Mouse (Mus musculus) heart, embryonic 15.5 days (tissue): ENCODE data around the gene Dag1. TPM values are rescaled to one million over a fixed set of nuclear protein-coding genes. Genes with fewer than 3 reads are reported as not detected.

ENCODE experiments used
- ATAC-seq: fragments of 200-750 bp; cut with Nextera tagmentation; replicated peaks from 2 replicates; pipeline ENCODE4 v1.8.0; 2017; ENCODE audit warnings: low read depth, moderate TSS enrichment; ENCODE audit not compliant: insufficient number of reproducible peaks, insufficient read depth, low FRiP score
- H3K27ac ChIP-seq: fragments of 300-500 bp; sonication (generic); 2 replicates; pipeline ENCODE4 v1.5.1; 2015; ENCODE audit warnings: mild to moderate bottlenecking, inconsistent platforms
- H3K27me3 ChIP-seq: fragments of 300-500 bp; sonication (generic); 2 replicates; pipeline ENCODE4 v1.6.1; 2015; ENCODE audit warnings: inconsistent platforms
- H3K36me3 ChIP-seq: fragments of 300-500 bp; sonication (generic); 2 replicates; pipeline ENCODE4 v1.6.1; 2015; ENCODE audit warnings: mild to moderate bottlenecking, inconsistent platforms
- H3K4me1 ChIP-seq: fragments of 300-500 bp; sonication (generic); replicated peaks from 2 replicates; pipeline ENCODE4 v1.6.1; 2015; ENCODE audit warnings: inconsistent platforms
- H3K4me2 ChIP-seq: fragments of 300-500 bp; sonication (generic); 2 replicates; pipeline ENCODE4 v1.6.1; 2015; ENCODE audit warnings: inconsistent platforms, mild to moderate bottlenecking, moderate library complexity
- H3K4me3 ChIP-seq: fragments of 300-500 bp; sonication (generic); 2 replicates; pipeline ENCODE4 v1.5.1; 2015; ENCODE audit warnings: mild to moderate bottlenecking, inconsistent platforms
- H3K9ac ChIP-seq: fragments of 300-500 bp; sonication (generic); 2 replicates; pipeline ENCODE4 v1.6.1; 2015; ENCODE audit warnings: mild to moderate bottlenecking, inconsistent platforms
- H3K9me3 ChIP-seq: fragments of 300-500 bp; sonication (generic); replicated peaks from 2 replicates; pipeline ENCODE4 v1.6.1; 2016; ENCODE audit warnings: inconsistent platforms
- WGBS: fragments of 180-500 bp; shearing (Covaris S2); methylation state at CpG from one replicate; pipeline ENCODE4 v1.1.7; 2015; ENCODE audit warnings: mixed read lengths; 5-methylcytosine and 5-hydroxymethylcytosine counted together
- polyA plus RNA-seq: library from polyadenylated mRNA; unstranded; fragments of >200 nt; fragmentation: Nextera tagmentation; extraction: Ambion mirVana; gene quantifications from 2 replicates; pipeline ENCODE4 v1.2.1, GENCODE M21; 2015

Gene Dag1
- polyA plus RNA-seq, result 128 and 143 TPM in 2 replicates

DNA sequence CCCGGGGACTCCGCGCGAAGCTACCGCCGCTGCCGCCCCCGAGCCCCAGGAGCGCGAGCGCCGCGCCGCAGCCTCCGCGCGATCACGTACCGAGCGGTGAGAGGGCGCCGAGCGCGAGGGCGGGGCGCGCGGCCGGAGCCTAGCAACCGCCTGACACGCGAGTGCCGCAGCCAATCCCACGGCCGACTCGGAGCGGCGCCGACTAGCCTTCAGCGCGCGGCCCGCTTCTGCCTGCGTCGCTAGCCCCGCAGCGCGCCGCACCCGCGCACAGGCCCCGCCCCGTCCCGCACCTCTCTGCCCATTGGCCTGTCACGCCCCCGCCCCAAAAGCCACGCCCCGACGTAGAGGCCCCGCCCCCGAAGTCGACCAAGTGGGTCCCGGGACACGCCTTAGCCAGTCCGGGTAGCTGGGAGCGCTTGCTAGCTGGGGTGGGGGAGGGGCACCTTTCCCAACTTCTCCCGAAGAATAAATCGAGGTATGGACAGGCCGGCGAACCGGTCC lies at the start of gene Dag1:
Gene Dag1, minus strand, starts transcription at position 269 of the 501 bp plus-strand sequence.
- Histone ChIP-seq H3K4me2 (peak within 1 kb of the TSS; percentile 80), H3K4me3 (peak within 1 kb of the TSS; percentile 92), H3K4me1 (peaks cover 73% of the 10 kb centered on the region), H3K27me3 (no peaks in the 10 kb centered on the region), H3K36me3 (no peaks in the 10 kb centered on the region), H3K9me3 (no peaks in the 10 kb centered on the region), H3K9ac (peak within 1 kb of the TSS; percentile 96), H3K27ac (peak within 1 kb of the TSS; percentile 99)
- WGBS, result under 1% methylated on average over 70 of the region's 71 CpGs
- peak; percentile 94 for ATAC-seq

DNA sequence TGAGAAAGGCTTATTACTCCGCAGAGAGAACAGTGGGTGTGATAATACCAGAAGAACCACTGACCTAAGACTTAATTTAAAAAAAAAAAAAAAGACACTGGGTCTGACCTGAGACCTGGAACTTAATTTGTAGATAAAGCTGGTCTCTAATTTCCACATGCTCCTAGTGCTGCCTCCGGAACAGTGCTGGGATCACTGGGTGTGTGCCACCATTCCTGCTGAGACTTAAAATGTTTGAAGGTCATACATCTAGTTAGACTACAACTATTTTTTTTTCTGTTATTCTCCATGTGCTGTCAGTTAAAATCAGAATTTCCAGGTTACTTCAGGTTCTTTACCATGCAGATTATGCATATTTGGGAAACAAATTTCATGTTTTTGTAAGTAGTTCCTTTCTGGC lies 44.4 kb upstream of the Dag1 start:
- Histone ChIP-seq H3K4me1 (peaks cover 34% of the 10 kb centered on the region), H3K27ac (peak overlapping the region; percentile 42; the same call in 1 of the 2 replicates), H3K9ac (peak overlapping the region; percentile 42), H3K4me3 (peak overlapping the region; percentile 82), H3K27me3 (no peaks in the 10 kb centered on the region), H3K36me3 (peaks cover 10% of the 10 kb centered on the region), H3K4me2 (peak overlapping the region; percentile 75), H3K9me3 (no peaks in the 10 kb centered on the region)
- no peak for ATAC-seq
- 23% methylated on average over 2 of the region's 2 CpGs for WGBS

DNA sequence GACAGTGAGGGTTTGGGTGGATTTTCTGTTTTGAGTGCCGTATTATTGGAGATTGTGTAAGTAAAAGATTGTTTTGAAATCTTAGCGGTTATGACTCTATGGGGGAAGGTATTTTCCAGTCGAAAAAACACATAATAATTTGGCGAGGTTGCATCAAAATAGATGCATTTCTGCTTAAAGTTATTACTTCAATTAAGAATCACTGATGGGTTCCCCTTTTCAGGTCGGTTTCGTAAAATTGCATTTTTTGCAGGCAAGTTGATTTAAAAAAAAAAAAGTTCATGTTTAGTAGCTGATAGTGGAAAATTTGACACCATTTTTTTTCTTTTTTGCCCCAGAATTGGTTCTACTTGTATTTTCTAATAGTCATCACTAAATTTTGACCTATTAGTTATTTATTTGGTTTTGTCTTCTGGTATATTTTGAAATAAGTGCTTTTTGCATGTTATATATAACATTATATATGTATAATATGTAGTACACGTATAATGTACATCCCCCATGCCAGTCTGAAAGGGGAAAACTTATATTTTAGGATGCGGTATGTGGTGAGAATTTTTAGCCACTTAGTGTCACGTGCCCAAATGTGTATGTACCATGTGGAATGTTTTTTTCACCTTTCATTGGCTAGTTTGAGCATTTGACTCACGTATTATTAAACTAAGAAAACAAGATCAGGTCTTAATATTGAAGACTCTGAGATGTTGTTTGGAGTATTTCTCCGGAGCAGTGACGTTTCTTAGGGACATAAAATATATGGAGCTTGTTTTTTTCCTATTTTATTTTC lies 43.5 kb upstream of the Dag1 start:
- H3K4me3 ChIP-seq, result peak overlapping the region; percentile 82
- peak overlapping the region; percentile 100 for H3K27ac ChIP-seq
- H3K36me3 ChIP-seq, result peaks cover 18% of the 10 kb centered on the region
- H3K4me2 ChIP-seq, result peak overlapping the region; percentile 75
- ATAC-seq, result no peak
- peak overlapping the region; percentile 95 for H3K9ac ChIP-seq
- peaks cover 34% of the 10 kb centered on the region for H3K4me1 ChIP-seq
- no peaks in the 10 kb centered on the region for H3K9me3 ChIP-seq
- no peaks in the 10 kb centered on the region for H3K27me3 ChIP-seq
- 5% methylated on average over 12 of the region's 12 CpGs for WGBS

DNA sequence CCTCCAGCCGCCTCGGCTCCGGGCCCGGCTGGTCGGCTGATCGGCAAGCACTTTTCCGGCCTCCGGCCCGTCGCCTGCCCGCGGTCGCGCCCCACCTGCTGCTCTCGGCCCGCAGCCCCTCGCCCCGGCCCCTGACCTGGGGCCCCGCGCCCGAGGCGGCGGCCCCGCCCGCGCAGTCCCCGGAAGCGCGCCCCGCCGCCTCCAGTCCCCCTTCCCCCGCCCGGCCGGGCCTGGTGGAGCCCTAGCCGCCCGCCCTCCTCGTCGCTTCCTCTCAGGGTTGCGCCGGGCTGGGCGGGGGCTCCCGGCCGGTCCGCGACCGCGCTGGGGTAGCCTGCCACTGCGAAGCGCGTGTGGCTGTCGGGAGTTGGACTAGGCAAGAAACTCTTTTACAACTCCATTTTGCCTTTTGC lies 42.8 kb upstream of the Dag1 start:
- under 1% methylated on average over 49 of the region's 51 CpGs for WGBS
- Histone ChIP-seq H3K9ac (peak overlapping the region; percentile 95), H3K27ac (peak overlapping the region; percentile 100), H3K36me3 (peaks cover 22% of the 10 kb centered on the region), H3K4me2 (peak overlapping the region; percentile 75), H3K4me1 (peaks cover 34% of the 10 kb centered on the region), H3K4me3 (peak overlapping the region; percentile 82), H3K9me3 (no peaks in the 10 kb centered on the region), H3K27me3 (no peaks in the 10 kb centered on the region)
- peak; percentile 86 for ATAC-seq

DNA sequence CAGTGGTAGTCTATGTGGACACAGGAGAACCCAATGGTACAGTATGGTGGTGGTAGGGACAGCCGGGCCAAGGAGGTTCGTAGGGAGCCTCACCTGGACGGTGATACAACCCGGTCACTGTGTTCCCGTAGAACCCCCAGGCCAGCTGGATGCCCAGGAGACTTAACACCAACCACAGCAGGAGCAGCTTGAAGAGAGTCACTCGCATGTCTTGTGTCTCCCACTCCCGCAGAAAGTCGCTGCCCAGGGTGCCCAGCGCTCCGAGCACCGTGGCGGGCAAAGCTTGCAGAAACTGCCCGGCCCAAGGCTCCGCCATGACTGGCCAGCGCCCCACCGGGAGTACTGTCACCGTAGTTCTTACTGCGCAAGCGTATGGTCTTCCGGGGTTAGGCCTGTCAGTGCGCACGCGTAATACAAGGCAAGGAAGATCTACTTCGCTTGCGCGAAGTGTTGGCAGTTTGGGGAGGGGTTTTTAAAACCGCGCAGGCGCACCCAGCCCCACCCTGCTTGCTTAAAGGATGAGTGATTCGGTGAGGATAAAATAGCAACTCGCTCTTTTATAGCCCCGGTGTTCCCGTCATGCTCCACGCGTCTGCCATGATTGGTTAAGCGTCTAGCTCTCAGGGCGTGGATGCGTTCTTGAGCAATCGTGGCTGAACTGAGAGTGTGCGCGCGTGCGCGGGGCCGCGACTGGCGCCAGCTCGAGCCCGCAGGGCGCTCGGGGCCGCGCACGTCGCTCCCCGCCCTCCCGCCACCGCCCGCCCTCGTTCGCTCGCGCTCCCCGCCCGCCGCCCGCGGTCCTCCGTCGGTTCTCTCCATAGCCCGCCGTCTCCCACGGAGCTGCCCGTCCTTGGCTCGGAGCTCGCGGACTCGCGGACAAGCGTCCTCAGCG lies 42.1 kb upstream of the Dag1 start, which contains the start of the genes Rhoa and Tcta:
Gene Rhoa, plus strand, starts transcription at position 501 of the 892 bp plus-strand sequence.
Gene Tcta, minus strand, starts transcription at position 532 of the 892 bp plus-strand sequence.
- peak within 1 kb of the TSS; percentile 82 for H3K4me3 ChIP-seq
- H3K4me1 ChIP-seq, result peaks cover 30% of the 10 kb centered on the region
- peaks cover 22% of the 10 kb centered on the region for H3K36me3 ChIP-seq
- H3K27ac ChIP-seq, result peak within 1 kb of the TSS; percentile 100
- WGBS, result under 1% methylated on average over 81 of the region's 81 CpGs
- no peaks in the 10 kb centered on the region for H3K27me3 ChIP-seq
- H3K4me2 ChIP-seq, result peak within 1 kb of the TSS; percentile 80
- peak within 1 kb of the TSS; percentile 95 for H3K9ac ChIP-seq
- no peaks in the 10 kb centered on the region for H3K9me3 ChIP-seq
- peak; percentile 95 for ATAC-seq

DNA sequence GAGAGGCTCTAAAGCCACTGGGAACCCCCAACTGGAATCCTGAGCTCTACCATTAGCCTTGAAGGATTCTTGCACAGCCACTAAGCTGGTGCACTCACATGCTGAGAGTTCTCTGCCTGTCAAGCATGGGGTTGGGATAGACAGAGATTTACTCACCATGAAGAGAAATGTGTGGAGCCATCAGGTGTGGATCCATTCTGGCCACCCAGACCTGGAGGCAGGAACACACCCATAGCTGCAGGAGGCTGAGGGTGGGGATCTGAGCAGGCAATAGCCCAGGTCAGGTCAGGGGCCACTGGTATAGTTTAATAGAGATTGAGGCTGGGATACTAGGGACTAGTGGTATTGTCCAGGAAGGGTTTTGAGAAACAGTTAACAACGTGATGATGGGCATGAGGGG lies 41.4 kb upstream of the Dag1 start:
- H3K4me1 ChIP-seq, result peaks cover 27% of the 10 kb centered on the region
- peak overlapping the region; percentile 100 for H3K27ac ChIP-seq
- H3K4me3 ChIP-seq, result peak overlapping the region; percentile 82
- peaks cover 22% of the 10 kb centered on the region for H3K36me3 ChIP-seq
- no peaks in the 10 kb centered on the region for H3K27me3 ChIP-seq
- H3K9me3 ChIP-seq, result no peaks in the 10 kb centered on the region
- ATAC-seq, result no peak
- 6% methylated on average over 1 of the region's 1 CpGs for WGBS
- peak overlapping the region; percentile 79 for H3K9ac ChIP-seq
- H3K4me2 ChIP-seq, result peak overlapping the region; percentile 80

DNA sequence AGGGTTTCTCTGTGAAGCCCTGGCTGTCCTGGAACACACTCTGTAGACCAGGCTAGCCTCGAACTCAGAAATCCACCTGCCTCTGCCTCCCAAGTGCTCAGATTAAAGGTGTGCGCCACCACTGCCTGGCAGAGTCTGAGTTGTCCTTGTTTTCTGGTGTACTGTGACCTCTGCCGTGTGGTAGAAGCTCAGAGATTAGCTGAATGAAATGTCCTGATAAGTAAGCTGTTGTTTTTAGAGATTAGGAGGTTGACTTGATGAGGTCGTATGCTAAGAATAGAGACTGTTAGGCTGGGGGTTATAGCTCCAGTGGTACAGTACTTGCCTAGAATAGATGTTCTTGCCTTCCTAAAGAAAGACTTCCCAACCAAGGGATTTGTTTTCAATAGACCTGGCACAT lies 41.0 kb upstream of the Dag1 start:
- Histone ChIP-seq H3K9ac (peak overlapping the region; percentile 79; the same call in 1 of the 2 replicates), H3K27ac (peak overlapping the region; percentile 100), H3K36me3 (peaks cover 22% of the 10 kb centered on the region), H3K4me1 (peaks cover 22% of the 10 kb centered on the region), H3K4me3 (peak overlapping the region; percentile 82), H3K4me2 (peak overlapping the region; percentile 80), H3K9me3 (no peaks in the 10 kb centered on the region), H3K27me3 (no peaks in the 10 kb centered on the region)
- WGBS, result 38% methylated on average over 4 of the region's 4 CpGs
- ATAC-seq, result no peak

DNA sequence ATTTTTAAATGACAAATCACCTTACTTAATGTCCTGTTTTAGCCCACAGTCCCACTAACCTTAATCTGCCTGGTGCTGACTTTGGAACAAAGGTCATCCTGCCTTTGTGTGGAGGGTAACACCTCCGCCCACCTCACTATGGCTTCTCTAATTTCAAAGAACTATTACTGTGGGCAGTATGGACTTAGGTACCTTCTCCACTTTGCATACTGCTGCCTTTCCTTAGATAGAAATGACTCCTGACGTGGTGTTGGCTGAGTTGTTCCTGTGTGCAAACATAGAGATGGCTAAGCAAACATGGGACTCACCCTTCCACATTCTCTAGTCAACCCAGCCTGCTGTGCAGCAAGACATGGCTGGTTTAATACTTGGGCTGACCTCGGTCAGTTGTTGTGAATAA lies 38.1 kb upstream of the Dag1 start:
- ATAC-seq, result no peak
- Histone ChIP-seq H3K9ac (no peak overlapping the region), H3K4me1 (peaks cover 13% of the 10 kb centered on the region), H3K27ac (no peak overlapping the region), H3K36me3 (peaks cover 22% of the 10 kb centered on the region), H3K4me2 (no peak overlapping the region), H3K27me3 (no peaks in the 10 kb centered on the region), H3K4me3 (no peak overlapping the region), H3K9me3 (no peaks in the 10 kb centered on the region)
- 85% methylated on average over 3 of the region's 3 CpGs for WGBS

DNA sequence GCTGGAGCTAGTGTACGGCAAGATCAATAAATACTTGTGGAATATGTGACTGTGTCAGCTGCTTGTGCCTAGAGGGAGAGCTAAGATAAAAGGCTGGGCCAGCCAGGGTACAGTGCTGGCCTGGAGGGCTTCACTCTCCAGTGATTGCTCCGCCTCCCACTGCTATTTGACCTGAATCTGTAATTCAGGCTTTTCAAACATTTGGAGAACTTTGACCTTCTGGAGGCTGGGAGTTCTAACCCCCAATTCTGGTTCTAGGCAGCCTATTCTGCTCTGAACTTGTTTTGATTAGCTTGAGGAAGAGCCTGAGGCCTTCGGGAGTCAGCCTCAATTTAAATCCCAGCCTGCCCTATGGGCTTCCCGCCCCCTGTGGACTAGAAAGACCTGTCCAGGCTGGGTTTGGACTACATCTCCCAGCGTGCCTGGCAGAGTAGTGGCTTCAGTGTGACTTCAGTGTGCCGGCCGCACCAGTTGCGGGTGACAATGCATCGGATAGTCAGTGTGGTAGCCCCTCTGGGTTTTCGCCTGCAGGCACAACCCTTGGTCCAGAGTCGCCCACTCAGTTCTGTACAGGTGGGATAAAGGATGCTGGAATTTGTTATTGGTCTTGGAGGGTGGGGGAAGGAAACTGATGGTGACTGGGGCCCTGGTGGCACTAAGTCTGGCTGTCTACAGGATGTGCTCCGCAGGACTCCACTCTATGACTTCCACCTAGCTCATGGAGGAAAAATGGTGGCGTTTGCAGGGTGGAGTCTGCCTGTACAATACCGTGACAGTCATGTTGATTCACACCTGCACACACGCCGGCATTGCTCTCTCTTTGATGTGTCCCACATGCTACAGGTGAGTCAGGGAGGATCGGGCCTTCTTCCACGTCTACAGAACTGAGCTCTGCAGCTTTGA lies 32.9 kb upstream of the Dag1 start, which contains the start of gene Amt:
Gene Amt, plus strand, starts transcription at position 401 of the 903 bp plus-strand sequence.
- Histone ChIP-seq H3K27ac (peak within 1 kb of the TSS; percentile 29), H3K4me3 (peak within 1 kb of the TSS; percentile 36), H3K27me3 (no peaks in the 10 kb centered on the region), H3K4me1 (peaks cover 11% of the 10 kb centered on the region), H3K9me3 (no peaks in the 10 kb centered on the region), H3K9ac (peak within 1 kb of the TSS; percentile 29; the same call in 1 of the 2 replicates), H3K36me3 (peaks cover 7% of the 10 kb centered on the region; the same call in 1 of the 2 replicates), H3K4me2 (peak within 1 kb of the TSS; percentile 50)
- ATAC-seq, result 0 out of 2 replicates have a peak, but pooled peaks have one; percentile 38
- 34% methylated on average over 18 of the region's 18 CpGs for WGBS

DNA sequence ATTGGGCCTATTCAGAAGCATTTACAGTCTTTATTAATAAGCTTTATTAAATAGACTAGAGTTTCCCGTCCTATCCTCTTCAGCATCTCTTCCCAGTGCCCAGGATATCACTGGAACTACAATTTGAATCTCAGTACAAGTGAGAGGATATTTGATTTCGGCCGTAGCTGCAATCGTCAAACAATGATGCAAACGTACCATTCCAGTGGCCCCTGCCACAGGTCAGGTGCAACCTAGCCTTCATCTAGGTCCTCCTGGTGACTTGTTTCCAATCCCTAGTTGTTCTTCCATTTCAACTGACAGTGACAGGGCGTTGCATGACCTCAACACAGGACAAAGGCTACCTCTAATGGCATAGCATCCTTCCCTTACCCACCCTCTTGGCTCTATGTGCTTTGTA lies 27.0 kb upstream of the Dag1 start:
- 36% methylated on average over 6 of the region's 6 CpGs for WGBS
- Histone ChIP-seq H3K4me3 (peak overlapping the region; percentile 57), H3K4me2 (peak overlapping the region; percentile 64), H3K9me3 (no peaks in the 10 kb centered on the region), H3K27me3 (no peaks in the 10 kb centered on the region), H3K9ac (peak overlapping the region; percentile 54), H3K27ac (peak overlapping the region; percentile 6; the same call in 1 of the 2 replicates), H3K36me3 (peaks cover 6% of the 10 kb centered on the region; the same call in 1 of the 2 replicates), H3K4me1 (peaks cover 8% of the 10 kb centered on the region)
- ATAC-seq, result no peak
